Mouse (Mus musculus) heart, embryonic 16.5 days (tissue): ENCODE results near the gene Cacul1. TPM values are rescaled to one million over a fixed set of nuclear protein-coding genes. Genes with fewer than 3 reads are reported as not detected.
A peak's percentile ranks its signal among the peaks of the same experiment; 100 is the strongest.

Experiments used
- ATAC-seq: fragments of 200-750 bp; cut with Nextera tagmentation; replicated peaks from 2 replicates; pipeline ENCODE4 v1.8.0; 2017; ENCODE audit warnings: moderate number of reproducible peaks; ENCODE audit not compliant: insufficient read depth, low FRiP score; ENCODE audit errors: extremely low read depth
- H3K27ac ChIP-seq: fragments of 300-500 bp; sonication (generic); 2 replicates; pipeline ENCODE4 v1.5.1; 2014; ENCODE audit warnings: mild to moderate bottlenecking, low read length, control low read depth, moderate library complexity
- H3K27me3 ChIP-seq: fragments of 300-500 bp; sonication (generic); 2 replicates; pipeline ENCODE4 v1.6.1; 2014; ENCODE audit warnings: low read length, mixed read lengths; ENCODE audit not compliant: control insufficient read depth, insufficient read depth
- H3K36me3 ChIP-seq: fragments of 300-500 bp; sonication (generic); 2 replicates; pipeline ENCODE4 v1.6.1; 2014; ENCODE audit not compliant: control insufficient read depth, insufficient read depth
- H3K4me1 ChIP-seq: fragments of 300-500 bp; sonication (generic); 2 replicates; pipeline ENCODE4 v1.6.1; 2014; ENCODE audit warnings: low read length, mixed read lengths; ENCODE audit not compliant: control insufficient read depth, insufficient read depth
- H3K4me2 ChIP-seq: fragments of 300-500 bp; sonication (generic); 2 replicates; pipeline ENCODE4 v1.6.1; 2014; ENCODE audit warnings: low read depth, mild to moderate bottlenecking, control low read depth, low read length
- H3K4me3 ChIP-seq: fragments of 300-500 bp; sonication (generic); 2 replicates; pipeline ENCODE4 v1.5.1; 2014; ENCODE audit warnings: mild to moderate bottlenecking, control low read depth, low read length
- H3K9ac ChIP-seq: fragments of 300-500 bp; sonication (generic); 2 replicates; pipeline ENCODE4 v1.6.1; 2014; ENCODE audit warnings: low read length, control low read depth
- H3K9me3 ChIP-seq: fragments of 300-500 bp; sonication (generic); replicated peaks from 2 replicates; pipeline ENCODE4 v1.6.1; 2016; ENCODE audit warnings: low read length; ENCODE audit not compliant: control insufficient read depth
- WGBS: fragments of 180-500 bp; shearing (Covaris S2); extraction: QIAGEN DNeasy Blood & Tissue Kit; methylation state at CpG from one replicate; pipeline ENCODE4 v1.1.7; 2014; 5-methylcytosine and 5-hydroxymethylcytosine counted together
- polyA plus RNA-seq: library from polyadenylated mRNA; unstranded; fragments of >200 nt; fragmentation: Nextera tagmentation; extraction: Ambion mirVana; gene quantifications from 2 replicates; pipeline ENCODE4 v1.2.1, GENCODE M21; 2015

Gene Cacul1
- polyA plus RNA-seq, 1 experiment from 2014 or later: 13.1 TPM

- H3K36me3 ChIP-seq: no peaks in the 10 kb centered on the region
- no peaks in the 10 kb centered on the region for H3K9me3 ChIP-seq
- no peaks in the 10 kb centered on the region for H3K4me1 ChIP-seq
- no peak overlapping the region for H3K27ac ChIP-seq
- H3K27me3 ChIP-seq: no peaks in the 10 kb centered on the region
- 78% methylated on average over 8 of the region's 8 CpGs for WGBS
- no peak for ATAC-seq
- no peak overlapping the region for H3K4me3 ChIP-seq
- H3K9ac ChIP-seq: no peak overlapping the region
- no peak overlapping the region for H3K4me2 ChIP-seq
Observed at GRCm38 (mm10) chr19:60598025-60598697, 17.3 kb upstream of the Cacul1 start.

DNA sequence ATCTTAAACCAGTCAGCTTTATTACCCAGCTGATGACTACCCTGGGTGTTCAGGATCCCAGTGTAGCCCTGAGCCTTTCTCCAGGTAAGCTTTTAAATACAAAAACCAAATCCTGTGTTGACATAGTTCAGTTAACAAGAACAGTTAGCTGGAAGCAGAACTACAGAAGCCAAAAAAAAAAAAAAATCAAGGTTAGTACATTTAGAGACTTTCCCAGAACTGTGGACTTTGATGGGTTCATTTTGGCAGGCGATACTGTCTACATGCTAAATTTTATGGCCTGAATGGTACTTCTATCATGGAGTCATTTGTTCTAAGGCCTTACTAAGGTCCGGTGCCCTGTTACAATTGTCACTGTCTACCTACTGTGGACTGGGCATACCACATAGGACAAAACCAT lies 8.8 kb upstream of the Cacul1 start:
- Histone ChIP-seq H3K4me1 (no peaks in the 10 kb centered on the region), H3K9ac (no peak overlapping the region), H3K4me3 (no peak overlapping the region), H3K27me3 (no peaks in the 10 kb centered on the region), H3K4me2 (no peak overlapping the region), H3K27ac (no peak overlapping the region), H3K36me3 (no peaks in the 10 kb centered on the region), H3K9me3 (no peaks in the 10 kb centered on the region)
- WGBS: 89% methylated on average over 2 of the region's 2 CpGs
- no peak for ATAC-seq

DNA sequence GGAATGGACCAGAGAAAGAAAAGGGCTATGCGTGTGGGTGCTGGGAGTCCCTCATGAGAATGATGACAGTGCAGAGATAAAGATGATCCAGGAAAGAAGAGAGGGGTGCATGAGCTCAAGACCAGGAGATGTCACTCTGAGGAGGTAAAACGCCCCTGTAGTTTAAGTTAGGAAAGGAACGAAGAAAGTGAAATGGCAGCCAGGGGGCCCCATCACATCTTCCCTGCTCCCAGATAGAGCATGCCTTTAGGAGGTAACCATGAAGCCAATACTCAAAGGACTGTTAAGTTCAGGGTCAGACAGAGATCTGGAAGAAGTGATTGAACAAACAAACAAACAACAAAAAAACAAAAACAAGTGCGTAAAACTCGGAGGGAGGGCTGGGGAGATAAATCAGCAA lies 5.8 kb upstream of the Cacul1 start:
- Histone ChIP-seq H3K4me2 (no peak overlapping the region), H3K9me3 (no peaks in the 10 kb centered on the region), H3K27ac (no peak overlapping the region), H3K4me1 (no peaks in the 10 kb centered on the region), H3K4me3 (no peak overlapping the region), H3K9ac (no peak overlapping the region), H3K36me3 (no peaks in the 10 kb centered on the region), H3K27me3 (no peaks in the 10 kb centered on the region)
- 65% methylated on average over 5 of the region's 5 CpGs for WGBS
- no peak for ATAC-seq

DNA sequence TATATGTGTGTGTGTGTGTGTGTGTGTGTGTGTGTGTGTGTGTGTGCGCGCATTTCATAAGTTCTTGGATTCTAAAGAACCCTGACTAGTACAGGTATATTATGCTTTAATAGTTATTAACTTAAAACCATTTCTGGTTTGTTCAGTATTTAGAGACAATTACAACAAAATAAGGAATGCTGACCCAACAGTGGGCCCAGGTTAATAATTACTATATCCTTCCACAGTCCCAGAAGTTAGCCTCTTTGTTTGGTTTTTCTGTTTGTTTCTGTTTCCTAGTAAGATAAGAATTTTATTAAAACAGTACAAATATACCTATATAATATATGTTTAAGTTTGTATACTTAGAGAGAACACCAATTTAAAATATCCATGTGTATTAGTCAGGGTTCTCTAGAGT lies 2.4 kb upstream of the Cacul1 start:
- no peak overlapping the region for H3K9ac ChIP-seq
- H3K4me2 ChIP-seq: no peak overlapping the region
- H3K9me3 ChIP-seq: no peaks in the 10 kb centered on the region
- no peak overlapping the region for H3K4me3 ChIP-seq
- peaks cover 15% of the 10 kb centered on the region for H3K4me1 ChIP-seq
- no peaks in the 10 kb centered on the region for H3K36me3 ChIP-seq
- 100% methylated on average over 2 of the region's 2 CpGs for WGBS
- H3K27ac ChIP-seq: no peak overlapping the region
- no peaks in the 10 kb centered on the region for H3K27me3 ChIP-seq
- ATAC-seq: no peak

DNA sequence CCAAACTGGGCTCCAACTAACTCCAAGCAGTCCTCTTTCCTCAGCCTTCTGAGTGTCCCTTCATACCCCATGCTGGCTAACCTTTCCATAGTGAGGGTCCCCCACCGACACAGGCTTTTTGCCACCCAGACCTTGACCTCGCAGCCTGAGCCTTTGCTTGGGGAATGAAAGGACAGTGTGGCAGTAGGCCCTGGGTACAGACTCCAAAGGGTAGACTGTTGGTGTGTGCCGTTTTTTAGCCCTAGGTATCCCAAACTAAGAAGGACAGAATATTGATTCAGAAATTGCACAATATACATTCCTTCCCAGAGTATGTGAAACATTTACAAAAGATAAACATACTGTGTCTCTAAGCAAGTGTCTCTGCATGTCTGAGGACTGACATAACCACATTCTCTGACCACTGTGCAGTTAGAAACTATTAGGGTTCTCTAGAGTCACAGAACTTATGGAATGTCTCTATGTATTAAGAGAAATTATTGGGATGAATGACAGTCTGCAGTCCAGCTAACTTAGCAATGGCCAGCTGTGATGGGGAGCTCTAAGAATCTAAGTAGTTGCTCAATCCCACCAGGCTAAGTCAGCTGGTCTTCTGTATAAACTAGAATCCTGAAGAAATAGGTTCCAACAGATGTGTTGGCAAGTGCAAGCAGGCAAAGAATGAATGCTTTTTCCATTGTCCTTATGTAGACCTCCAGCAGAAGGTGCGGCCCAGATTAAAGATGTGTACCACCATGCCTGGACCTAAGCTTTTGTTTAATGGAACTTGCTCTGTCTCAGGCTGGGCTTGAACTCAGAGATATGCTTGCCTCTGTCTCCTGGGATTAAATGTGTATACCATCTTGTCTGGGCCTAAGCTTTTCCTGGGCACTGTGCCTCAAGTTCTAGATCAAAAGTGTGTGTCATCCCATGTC lies 809 bp upstream of the Cacul1 start:
- no peaks in the 10 kb centered on the region for H3K27me3 ChIP-seq
- peak overlapping the region; percentile 100 for H3K4me3 ChIP-seq

GRCm38 (mm10) chr19:60579771-60580581 lies 849 bp downstream of the Cacul1 start:
- Histone ChIP-seq H3K9me3 (no peaks in the 10 kb centered on the region), H3K9ac (peak overlapping the region; percentile 96), H3K27me3 (no peaks in the 10 kb centered on the region), H3K4me2 (peak overlapping the region; percentile 74), H3K27ac (peak overlapping the region; percentile 93), H3K36me3 (no peaks in the 10 kb centered on the region), H3K4me3 (peak overlapping the region; percentile 100), H3K4me1 (peaks cover 18% of the 10 kb centered on the region)
- under 1% methylated on average over 34 of the region's 34 CpGs for WGBS
- ATAC-seq: peak; percentile 30

More for the DNA sequence above, 809 bp upstream of the Cacul1 start:
- Histone ChIP-seq H3K36me3 (no peaks in the 10 kb centered on the region), H3K9me3 (no peaks in the 10 kb centered on the region), H3K9ac (peak overlapping the region; percentile 69), H3K4me1 (peaks cover 18% of the 10 kb centered on the region), H3K27ac (peak overlapping the region; percentile 93), H3K4me2 (peak overlapping the region; percentile 74)
- peak; percentile 24 for ATAC-seq
- 35% methylated on average over 4 of the region's 4 CpGs for WGBS

DNA sequence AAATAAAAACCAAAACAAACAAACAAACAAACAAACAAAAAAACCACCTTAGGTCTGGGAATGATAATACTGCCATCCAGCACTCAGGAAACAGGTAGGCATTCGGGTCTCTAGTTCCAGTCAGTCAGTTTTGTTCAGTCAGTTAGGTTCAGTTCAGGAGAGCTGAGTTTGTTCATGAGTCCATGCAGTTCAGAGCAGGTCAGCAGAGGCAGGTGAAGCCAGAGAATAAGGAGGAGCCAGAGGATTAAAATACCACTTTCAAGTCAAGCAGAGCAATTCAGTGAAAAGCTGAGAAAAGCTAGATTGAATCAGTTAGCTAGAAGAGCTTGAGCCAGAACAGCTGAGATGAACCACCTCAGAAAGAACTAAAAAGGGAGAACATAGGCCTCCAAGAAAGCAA lies 4.1 kb downstream of the Cacul1 start:
- no peak overlapping the region for H3K27ac ChIP-seq
- H3K4me3 ChIP-seq: no peak overlapping the region
- ATAC-seq: no peak
- no peaks in the 10 kb centered on the region for H3K27me3 ChIP-seq
- H3K4me1 ChIP-seq: peaks cover 18% of the 10 kb centered on the region
- no peaks in the 10 kb centered on the region for H3K9me3 ChIP-seq
- no peak overlapping the region for H3K4me2 ChIP-seq
- no peaks in the 10 kb centered on the region for H3K36me3 ChIP-seq
- H3K9ac ChIP-seq: no peak overlapping the region
- WGBS: 79% methylated on average over 1 of the region's 1 CpGs

- Histone ChIP-seq H3K9me3 (no peaks in the 10 kb centered on the region), H3K36me3 (no peaks in the 10 kb centered on the region), H3K27ac (no peak overlapping the region), H3K27me3 (no peaks in the 10 kb centered on the region), H3K4me3 (no peak overlapping the region), H3K9ac (no peak overlapping the region), H3K4me2 (no peak overlapping the region), H3K4me1 (no peaks in the 10 kb centered on the region)
- ATAC-seq: no peak
Observed at GRCm38 (mm10) chr19:60560497-60560896, 20.3 kb downstream of the Cacul1 start.
